Mouse (Mus musculus): ENCODE measurements around the gene Plxdc1.

Plxdc1 gene

GRCm38 (mm10) chr11:97901806-97902205 lies 84.4 kb downstream of the Plxdc1 start:
- H3K9me3 ChIP-seq (ENCODE audit: low read length), result no peaks in the 10 kb centered on the region
- no peaks in the 10 kb centered on the region for H3K27me3 ChIP-seq (ENCODE audit: insufficient read depth, low read length)
- H3K4me1 ChIP-seq (replicated peaks; ENCODE audit: low read depth, low read length), result peaks cover 56% of the 10 kb centered on the region
- no peak for TF ChIP-seq NANOG (IDR thresholded peaks at IDR 0.05; ENCODE audit: borderline replicate concordance, low read length)
- no peaks in the 10 kb centered on the region for H3K36me3 ChIP-seq (ENCODE audit: insufficient read depth, low read length)
- H3K4me3 ChIP-seq (replicated peaks; ENCODE audit: low read length), result no peak overlapping the region

GRCm38 (mm10) chr11:97899822-97900221 lies 86.4 kb downstream of the Plxdc1 start:
- TF ChIP-seq POU5F1 (IDR thresholded peaks at IDR 0.05; ENCODE audit: borderline replicate concordance, low read length) (no peak), NANOG (IDR thresholded peaks at IDR 0.05; ENCODE audit: borderline replicate concordance, low read length) (no peak), CTCF (conservative IDR thresholded peaks at IDR 0.05; ENCODE audit: low read length) (peak; percentile 81)

GRCm38 (mm10) chr11:97897568-97898185 lies 88.6 kb downstream of the Plxdc1 start:
- TF ChIP-seq CTCF (conservative IDR thresholded peaks at IDR 0.05; ENCODE audit: low read length), result no peak
- TF ChIP-seq POU5F1 (IDR thresholded peaks at IDR 0.05; ENCODE audit: borderline replicate concordance, low read length), result no peak
- no peak for TF ChIP-seq NANOG (IDR thresholded peaks at IDR 0.05; ENCODE audit: borderline replicate concordance, low read length)
- peaks cover 19% of the 10 kb centered on the region for H3K4me1 ChIP-seq (replicated peaks; ENCODE audit: low read depth, low read length)
- no peak overlapping the region for H3K4me3 ChIP-seq (replicated peaks; ENCODE audit: low read length)
- H3K27me3 ChIP-seq (ENCODE audit: insufficient read depth, low read length), result no peaks in the 10 kb centered on the region
- H3K36me3 ChIP-seq (ENCODE audit: insufficient read depth, low read length), result no peaks in the 10 kb centered on the region
- H3K9me3 ChIP-seq (ENCODE audit: low read length), result no peaks in the 10 kb centered on the region

More at GRCm38 (mm10) chr11:97899822-97900221, 86.4 kb downstream of the Plxdc1 start:
- no peaks in the 10 kb centered on the region for H3K27me3 ChIP-seq (ENCODE audit: insufficient read depth, low read length)
- H3K4me3 ChIP-seq (replicated peaks; ENCODE audit: low read length), result no peak overlapping the region
- no peaks in the 10 kb centered on the region for H3K9me3 ChIP-seq (ENCODE audit: low read length)
- peaks cover 41% of the 10 kb centered on the region for H3K4me1 ChIP-seq (replicated peaks; ENCODE audit: low read depth, low read length)
- no peaks in the 10 kb centered on the region for H3K36me3 ChIP-seq (ENCODE audit: insufficient read depth, low read length)

- H3K4me1 ChIP-seq (replicated peaks; ENCODE audit: low read depth, low read length), result peaks cover 15% of the 10 kb centered on the region
- H3K4me3 ChIP-seq (replicated peaks; ENCODE audit: low read length), result no peak overlapping the region
- H3K9me3 ChIP-seq (ENCODE audit: low read length), result no peaks in the 10 kb centered on the region
- no peaks in the 10 kb centered on the region for H3K27me3 ChIP-seq (ENCODE audit: insufficient read depth, low read length)
- no peaks in the 10 kb centered on the region for H3K36me3 ChIP-seq (ENCODE audit: insufficient read depth, low read length)
- no peak for TF ChIP-seq POU5F1 (IDR thresholded peaks at IDR 0.05; ENCODE audit: borderline replicate concordance, low read length)
- TF ChIP-seq CTCF (conservative IDR thresholded peaks at IDR 0.05; ENCODE audit: low read length), result no peak
- TF ChIP-seq NANOG (IDR thresholded peaks at IDR 0.05; ENCODE audit: borderline replicate concordance, low read length), result no peak
Measured at GRCm38 (mm10) chr11:97896655-97897054, 89.6 kb downstream of the Plxdc1 start.

- Histone ChIP-seq H3K36me3 (ENCODE audit: insufficient read depth, low read length) (peaks cover 13% of the 10 kb centered on the region), H3K9me3 (ENCODE audit: low read length) (no peaks in the 10 kb centered on the region), H3K4me3 (replicated peaks; ENCODE audit: low read length) (no peak overlapping the region), H3K27me3 (ENCODE audit: insufficient read depth, low read length) (no peaks in the 10 kb centered on the region), H3K4me1 (replicated peaks; ENCODE audit: low read depth, low read length) (peaks cover 11% of the 10 kb centered on the region; the same call in 1 of the 2 replicates)
- no peak for TF ChIP-seq NANOG (IDR thresholded peaks at IDR 0.05; ENCODE audit: borderline replicate concordance, low read length)
Measured at GRCm38 (mm10) chr11:97891821-97892220, 94.4 kb downstream of the Plxdc1 start.

- Histone ChIP-seq H3K4me3 (replicated peaks; ENCODE audit: low read length) (peak overlapping the region; percentile 88), H3K36me3 (ENCODE audit: insufficient read depth, low read length) (peaks cover 18% of the 10 kb centered on the region), H3K27me3 (ENCODE audit: insufficient read depth, low read length) (no peaks in the 10 kb centered on the region), H3K4me1 (replicated peaks; ENCODE audit: low read depth, low read length) (peaks cover 32% of the 10 kb centered on the region), H3K9me3 (ENCODE audit: low read length) (no peaks in the 10 kb centered on the region)
- TF ChIP-seq CTCF (conservative IDR thresholded peaks at IDR 0.05; ENCODE audit: low read length), result no peak
- no peak for TF ChIP-seq POU5F1 (IDR thresholded peaks at IDR 0.05; ENCODE audit: borderline replicate concordance, low read length)
Measured at GRCm38 (mm10) chr11:97885296-97885915, 100.8 kb downstream of the Plxdc1 start.

- Histone ChIP-seq H3K4me1 (replicated peaks; ENCODE audit: low read depth, low read length) (peaks cover 30% of the 10 kb centered on the region), H3K36me3 (ENCODE audit: insufficient read depth, low read length) (peaks cover 18% of the 10 kb centered on the region), H3K4me3 (replicated peaks; ENCODE audit: low read length) (peak overlapping the region; percentile 88), H3K27me3 (ENCODE audit: insufficient read depth, low read length) (no peaks in the 10 kb centered on the region), H3K9me3 (ENCODE audit: low read length) (no peaks in the 10 kb centered on the region)
- TF ChIP-seq CTCF (conservative IDR thresholded peaks at IDR 0.05; ENCODE audit: low read length) (no peak), POU5F1 (IDR thresholded peaks at IDR 0.05; ENCODE audit: borderline replicate concordance, low read length) (no peak), NANOG (IDR thresholded peaks at IDR 0.05; ENCODE audit: borderline replicate concordance, low read length) (no peak)
Measured at GRCm38 (mm10) chr11:97884601-97885185, 101.6 kb downstream of the Plxdc1 start.

- H3K27me3 ChIP-seq (ENCODE audit: insufficient read depth, low read length), result no peaks in the 10 kb centered on the region
- TF ChIP-seq POU5F1 (IDR thresholded peaks at IDR 0.05; ENCODE audit: borderline replicate concordance, low read length) (no peak), CTCF (conservative IDR thresholded peaks at IDR 0.05; ENCODE audit: low read length) (no peak; the same call in 1 of the 2 replicates), NANOG (IDR thresholded peaks at IDR 0.05; ENCODE audit: borderline replicate concordance, low read length) (no peak)
Measured at GRCm38 (mm10) chr11:97883918-97884600, 102.2 kb downstream of the Plxdc1 start, which contains the start of gene Fbxo47. Fbxo47 (minus strand) TSS chr11:97884154.

More at GRCm38 (mm10) chr11:97883918-97884600, 102.2 kb downstream of the Plxdc1 start, which contains the start of gene Fbxo47:
- H3K36me3 ChIP-seq (ENCODE audit: insufficient read depth, low read length), result peaks cover 12% of the 10 kb centered on the region
- H3K4me3 ChIP-seq (replicated peaks; ENCODE audit: low read length), result peak within 1 kb of the TSS; percentile 88
- peaks cover 28% of the 10 kb centered on the region for H3K4me1 ChIP-seq (replicated peaks; ENCODE audit: low read depth, low read length)
- no peaks in the 10 kb centered on the region for H3K9me3 ChIP-seq (ENCODE audit: low read length)

All from E14TG2a.4 (cell line).